Mouse (Mus musculus) forebrain, embryonic 14.5 days (tissue): ENCODE measurements at regions not wholly inside any gene's neighbourhood (a gene's known extent, or its start where the extent isn't known, plus 50 kb on each side); places are given as distances from the start of the nearest gene placed in this dataset.

Experiments
- ATAC-seq: fragments of 200-750 bp; cut with Nextera tagmentation; 2 replicates; pipeline ENCODE4 v1.8.0; 2017; ENCODE audit warnings: mild to moderate bottlenecking, moderate library complexity
- DNase-seq: peaks from one replicate; pipeline ENCODE4 v3.0.0-alpha.2; 2015; ENCODE audit warnings: low spot score
- H3K27ac ChIP-seq: fragments of 300-500 bp; sonication (generic); 2 replicates; pipeline ENCODE4 v1.5.1; 2014; ENCODE audit warnings: low read depth, mild to moderate bottlenecking, control low read depth, low read length, moderate library complexity
- H3K27me3 ChIP-seq: fragments of 300-500 bp; sonication (generic); replicated peaks from 2 replicates; pipeline ENCODE4 v1.6.1; 2014; ENCODE audit warnings: low read length, control low read depth, mixed read lengths; ENCODE audit not compliant: control insufficient read depth, insufficient read depth
- H3K36me3 ChIP-seq: fragments of 300-500 bp; sonication (generic); 2 replicates; pipeline ENCODE4 v1.6.1; 2014; ENCODE audit warnings: low read length, control low read depth; ENCODE audit not compliant: control insufficient read depth, insufficient read depth
- H3K4me1 ChIP-seq: fragments of 300-500 bp; sonication (generic); 2 replicates; pipeline ENCODE4 v1.6.1; 2014; ENCODE audit warnings: antibody characterized with exemption, low read length, control low read depth; ENCODE audit not compliant: control insufficient read depth, insufficient read depth
- H3K4me2 ChIP-seq: fragments of 300-500 bp; sonication (generic); 2 replicates; pipeline ENCODE4 v1.6.1; 2014; ENCODE audit warnings: mild to moderate bottlenecking, control low read depth, low read length
- H3K4me3 ChIP-seq: fragments of 300-500 bp; sonication (generic); 2 replicates; pipeline ENCODE4 v1.5.1; 2014; ENCODE audit warnings: low read depth, low read length, control low read depth
- H3K9ac ChIP-seq: fragments of 300-500 bp; sonication (generic); 2 replicates; pipeline ENCODE4 v1.6.1; 2014; ENCODE audit warnings: mild to moderate bottlenecking, low read length, control low read depth, moderate library complexity
- H3K9me3 ChIP-seq: fragments of 300-500 bp; sonication (generic); replicated peaks from 2 replicates; pipeline ENCODE4 v1.6.1; 2016; ENCODE audit warnings: low read length, control low read depth, mixed read lengths; ENCODE audit not compliant: control insufficient read depth
- WGBS: fragments of 180-500 bp; shearing (Covaris S2); extraction: QIAGEN DNeasy Blood & Tissue Kit; methylation state at CpG from one replicate; pipeline ENCODE4 v1.1.7; 2014; 5-methylcytosine and 5-hydroxymethylcytosine counted together

GRCm38 (mm10) chr1:23231522-23231921, 129.5 kb upstream of the 4933415F23Rik start:
- H3K4me2 ChIP-seq: no peak overlapping the region
- DNase-seq (no peak), ATAC-seq (no peak)
- H3K4me1 ChIP-seq: no peaks in the 10 kb centered on the region
- no peaks in the 10 kb centered on the region for H3K36me3 ChIP-seq
- H3K27me3 ChIP-seq: no peaks in the 10 kb centered on the region
- H3K9me3 ChIP-seq: no peaks in the 10 kb centered on the region
- H3K9ac ChIP-seq: no peak overlapping the region
- 49% methylated on average over 1 of the region's 1 CpGs for WGBS
- H3K27ac ChIP-seq: no peak overlapping the region
- no peak overlapping the region for H3K4me3 ChIP-seq

GRCm38 (mm10) chr1:23228478-23228877, 126.4 kb upstream of the 4933415F23Rik start:
- peak; percentile 28 for DNase-seq
- WGBS: 70% methylated on average over 6 of the region's 6 CpGs
- ATAC-seq: no peak

GRCm38 (mm10) chr1:23214462-23215158, 112.6 kb upstream of the 4933415F23Rik start:
- ATAC-seq (peak; percentile 68; the same call in 1 of the 2 replicates), DNase-seq (peak; percentile 75)
- H3K9ac ChIP-seq: no peak overlapping the region
- H3K4me3 ChIP-seq: no peak overlapping the region
- H3K27me3 ChIP-seq: no peaks in the 10 kb centered on the region
- peak overlapping the region; percentile 21; the same call in 1 of the 2 replicates for H3K4me2 ChIP-seq
- peaks cover 3% of the 10 kb centered on the region for H3K4me1 ChIP-seq
- H3K36me3 ChIP-seq: no peaks in the 10 kb centered on the region
- H3K27ac ChIP-seq: no peak overlapping the region
- H3K9me3 ChIP-seq: no peaks in the 10 kb centered on the region
- 46% methylated on average over 13 of the region's 13 CpGs for WGBS

More at GRCm38 (mm10) chr1:23228478-23228877, 126.4 kb upstream of the 4933415F23Rik start:
- Histone ChIP-seq H3K27me3 (no peaks in the 10 kb centered on the region), H3K36me3 (no peaks in the 10 kb centered on the region), H3K4me3 (no peak overlapping the region), H3K4me2 (no peak overlapping the region), H3K9ac (no peak overlapping the region), H3K9me3 (no peaks in the 10 kb centered on the region), H3K27ac (no peak overlapping the region), H3K4me1 (no peaks in the 10 kb centered on the region)

- Histone ChIP-seq H3K4me1 (no peaks in the 10 kb centered on the region), H3K36me3 (no peaks in the 10 kb centered on the region), H3K27me3 (no peaks in the 10 kb centered on the region), H3K9ac (no peak overlapping the region), H3K27ac (no peak overlapping the region), H3K4me2 (no peak overlapping the region), H3K9me3 (no peaks in the 10 kb centered on the region), H3K4me3 (no peak overlapping the region)
- WGBS: 83% methylated on average over 1 of the region's 1 CpGs
- DNase-seq (no peak), ATAC-seq (no peak)
Observed at GRCm38 (mm10) chr1:23207843-23208242, 105.8 kb upstream of the 4933415F23Rik start.

- Histone ChIP-seq H3K27ac (no peak overlapping the region), H3K4me1 (no peaks in the 10 kb centered on the region), H3K4me3 (no peak overlapping the region), H3K9me3 (no peaks in the 10 kb centered on the region), H3K27me3 (no peaks in the 10 kb centered on the region), H3K9ac (no peak overlapping the region), H3K36me3 (no peaks in the 10 kb centered on the region), H3K4me2 (no peak overlapping the region)
- no peak for ATAC-seq
- peak; percentile 3 for DNase-seq
- WGBS: 46% methylated on average over 4 of the region's 4 CpGs
Observed at GRCm38 (mm10) chr1:23207024-23207423, 105.0 kb upstream of the 4933415F23Rik start.

- peak; percentile 33 for DNase-seq
- WGBS: 54% methylated on average over 5 of the region's 5 CpGs
Observed at GRCm38 (mm10) chr1:23202511-23203435, 100.7 kb upstream of the 4933415F23Rik start.

GRCm38 (mm10) chr1:23200460-23200859, 98.4 kb upstream of the 4933415F23Rik start:
- DNase-seq (no peak), ATAC-seq (no peak)
- no peaks in the 10 kb centered on the region for H3K4me1 ChIP-seq
- no peak overlapping the region for H3K9ac ChIP-seq
- no peaks in the 10 kb centered on the region for H3K27me3 ChIP-seq
- H3K4me3 ChIP-seq: no peak overlapping the region
- H3K9me3 ChIP-seq: no peaks in the 10 kb centered on the region
- no peak overlapping the region for H3K4me2 ChIP-seq
- WGBS: 67% methylated on average over 4 of the region's 4 CpGs
- H3K27ac ChIP-seq: no peak overlapping the region
- no peaks in the 10 kb centered on the region for H3K36me3 ChIP-seq

More at GRCm38 (mm10) chr1:23202511-23203435, 100.7 kb upstream of the 4933415F23Rik start:
- no peak overlapping the region for H3K27ac ChIP-seq
- peak; percentile 52; the same call in 1 of the 2 replicates for ATAC-seq
- no peak overlapping the region for H3K4me3 ChIP-seq
- no peaks in the 10 kb centered on the region for H3K36me3 ChIP-seq
- H3K9ac ChIP-seq: no peak overlapping the region
- H3K9me3 ChIP-seq: no peaks in the 10 kb centered on the region
- H3K27me3 ChIP-seq: no peaks in the 10 kb centered on the region
- no peaks in the 10 kb centered on the region for H3K4me1 ChIP-seq
- no peak overlapping the region for H3K4me2 ChIP-seq

GRCm38 (mm10) chr1:23190316-23191005, 88.4 kb upstream of the 4933415F23Rik start:
- 79% methylated on average over 3 of the region's 3 CpGs for WGBS
- ATAC-seq: no peak

More at GRCm38 (mm10) chr1:23190316-23191005, 88.4 kb upstream of the 4933415F23Rik start:
- Histone ChIP-seq H3K9ac (no peak overlapping the region), H3K4me2 (no peak overlapping the region), H3K4me3 (no peak overlapping the region), H3K36me3 (no peaks in the 10 kb centered on the region), H3K4me1 (no peaks in the 10 kb centered on the region), H3K27ac (no peak overlapping the region), H3K27me3 (no peaks in the 10 kb centered on the region), H3K9me3 (no peaks in the 10 kb centered on the region)
- DNase-seq: no peak
